Mouse (Mus musculus) lung, postnatal 36 days (tissue): Measurements from ENCODE around the gene Rgs14.

Source experiments
- DNase-seq: peaks from one replicate; pipeline ENCODE4 v3.0.0; 2022; ENCODE audit warnings: mixed read lengths

The Rgs14 gene

DNA sequence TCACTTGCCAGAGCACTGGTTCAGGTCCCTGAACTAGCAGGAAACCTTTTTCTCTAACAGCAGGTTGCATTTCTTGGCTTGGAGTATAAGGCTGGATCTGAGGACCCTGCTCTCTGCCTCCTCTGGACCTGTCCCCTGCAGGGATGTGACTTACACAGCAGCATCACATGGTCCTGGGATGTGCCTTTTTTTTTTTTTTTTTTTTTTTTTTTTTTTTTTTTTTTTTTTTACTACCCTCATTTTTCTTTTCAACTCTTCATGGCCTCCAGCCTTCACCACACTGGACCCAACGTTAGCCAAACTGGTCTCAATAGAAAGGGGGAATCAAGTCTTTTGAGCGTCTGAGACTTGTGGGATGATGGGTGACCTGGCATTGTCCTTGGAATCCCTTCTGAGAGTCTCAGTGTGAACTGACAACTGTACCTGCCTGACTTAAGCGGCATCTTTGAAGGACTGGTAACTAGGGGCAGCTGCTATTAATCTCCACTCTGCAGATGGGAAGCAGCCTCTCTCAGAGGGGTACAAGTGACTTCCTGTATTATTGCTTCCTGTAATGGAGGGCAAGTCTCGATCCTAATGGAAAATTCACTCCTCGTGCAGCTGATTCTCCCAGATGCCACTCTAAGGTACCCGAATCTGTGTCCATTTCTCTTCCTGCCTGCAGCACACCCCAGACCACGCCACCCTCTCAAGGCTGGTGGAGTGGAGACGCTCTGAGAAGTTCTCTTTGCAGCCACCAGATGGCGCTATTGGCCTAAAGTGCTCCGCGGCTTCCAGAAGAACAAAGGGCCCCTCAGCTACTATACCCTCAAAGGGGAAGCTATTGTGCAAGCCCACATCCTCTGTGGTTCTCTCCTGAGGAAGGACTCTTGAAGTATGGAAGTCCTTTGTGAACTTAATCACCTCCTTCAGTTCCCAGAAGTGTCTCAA, 35.6 kb downstream of the Rgs14 start:
- DNase-seq = peak; percentile 81

DNA sequence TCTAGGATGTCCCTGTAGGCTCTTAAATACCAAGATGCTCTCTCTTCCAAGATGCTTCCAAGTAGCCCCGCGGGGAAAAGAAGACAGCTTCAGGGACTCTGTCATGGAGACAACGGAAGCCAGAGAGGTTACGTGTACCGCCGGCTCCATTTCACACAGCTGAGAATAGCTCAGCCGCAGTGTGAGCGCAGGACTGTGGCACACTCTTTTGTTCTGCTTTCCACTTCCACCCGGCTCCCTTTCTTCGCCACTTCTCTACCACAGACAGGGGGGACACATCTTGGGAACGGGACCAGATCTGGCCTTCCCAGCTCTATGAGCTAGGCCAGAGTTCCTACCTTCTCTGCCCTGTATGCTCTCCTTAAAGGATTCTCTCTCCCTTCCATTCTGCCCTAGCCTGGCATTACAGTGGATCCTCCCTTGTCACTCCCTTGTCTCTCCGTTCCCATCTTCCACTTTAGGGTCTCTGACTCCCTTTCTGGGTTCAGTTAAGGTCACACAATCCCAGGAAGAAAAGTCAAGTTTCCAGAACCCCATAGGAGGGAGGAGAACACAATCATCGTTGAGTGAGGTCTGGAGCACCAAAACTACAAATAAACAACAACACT, 36.4 kb downstream of the Rgs14 start:
- no peak for DNase-seq

GRCm38 (mm10) chr13:55407341-55407740, 37.8 kb downstream of the Rgs14 start:
- no peak for DNase-seq

DNA sequence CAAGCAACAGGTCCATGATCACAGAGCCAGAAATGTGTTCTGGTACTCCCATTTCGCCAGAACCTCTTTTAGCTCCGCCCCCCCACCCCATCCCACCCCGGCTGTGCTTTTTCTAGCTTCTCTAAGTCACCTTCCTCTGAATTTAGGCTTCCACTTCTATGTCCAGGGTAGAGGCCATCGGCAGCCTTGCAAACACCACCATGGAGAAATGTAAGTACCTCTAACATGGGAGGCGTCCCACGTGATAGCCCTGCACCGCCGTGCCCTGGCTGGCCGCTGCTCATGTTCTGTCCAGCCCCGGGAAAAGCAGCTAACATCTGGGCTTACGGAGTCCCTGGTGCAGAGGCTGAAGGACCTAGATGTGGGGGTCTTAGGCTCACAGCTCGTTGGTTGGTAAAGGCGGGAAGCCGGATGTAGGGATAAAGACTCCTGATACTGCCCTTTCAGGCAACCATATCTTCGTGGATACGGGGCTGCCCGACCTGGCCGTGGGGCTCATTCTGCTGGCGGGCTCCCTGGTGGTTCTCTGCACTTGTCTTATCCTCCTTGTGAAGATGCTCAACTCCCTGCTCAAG, 39.1 kb downstream of the Rgs14 start:
- DNase-seq = no peak

GRCm38 (mm10) chr13:55411826-55412225, 42.3 kb downstream of the Rgs14 start:
- no peak for DNase-seq

DNA sequence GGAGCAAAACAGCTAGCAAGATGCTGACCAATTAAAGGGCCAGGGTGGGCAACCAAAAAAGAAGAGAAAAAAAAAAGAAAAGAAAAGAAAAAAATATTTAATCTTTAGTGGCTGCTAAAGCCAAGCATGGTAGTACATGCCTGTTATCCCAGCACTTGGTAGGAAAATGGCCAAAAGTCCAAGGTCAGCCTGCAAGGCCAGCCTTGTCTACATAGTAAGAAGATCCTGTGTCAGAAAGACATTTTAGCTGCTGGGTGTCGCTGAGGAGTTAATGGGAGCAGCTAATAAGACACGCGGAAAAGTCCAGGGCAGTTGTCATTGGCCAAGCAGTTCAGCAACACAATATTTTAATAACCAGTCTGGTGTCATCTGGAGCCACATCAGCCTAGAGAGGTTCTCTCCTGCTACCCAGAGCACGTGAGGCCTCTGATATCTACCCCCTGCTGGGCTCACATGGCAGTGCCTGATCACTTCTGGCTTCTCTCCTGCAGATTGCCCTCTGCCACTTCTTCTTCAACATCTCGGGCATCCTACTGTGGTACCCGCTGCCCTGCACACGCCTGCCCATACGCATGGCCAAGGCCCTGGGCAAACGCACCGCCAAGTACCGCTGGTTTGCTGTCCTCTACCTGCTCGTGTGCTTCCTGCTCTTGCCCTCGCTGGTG, 43.2 kb downstream of the Rgs14 start:
- DNase-seq = no peak

DNA sequence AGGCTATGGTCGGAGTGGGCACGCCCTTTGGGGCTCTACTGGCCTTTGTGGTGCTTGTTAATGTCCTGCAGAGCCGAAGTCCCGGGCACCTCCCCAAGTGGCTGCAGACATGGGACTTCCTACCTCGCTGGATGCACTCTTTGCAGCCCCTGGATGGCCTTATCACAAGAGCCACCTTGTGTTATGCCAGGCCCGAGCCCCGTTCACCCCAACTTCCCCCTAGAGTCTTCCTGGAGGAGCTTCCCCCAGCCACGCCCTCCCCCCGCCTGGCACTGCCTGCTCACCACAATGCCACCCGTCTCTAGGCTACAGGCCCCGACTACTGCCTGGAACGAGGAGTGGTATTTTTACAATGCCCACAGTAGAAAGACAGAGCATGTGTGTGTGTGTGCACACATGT, 43.8 kb downstream of the Rgs14 start:
- no peak for DNase-seq

DNA sequence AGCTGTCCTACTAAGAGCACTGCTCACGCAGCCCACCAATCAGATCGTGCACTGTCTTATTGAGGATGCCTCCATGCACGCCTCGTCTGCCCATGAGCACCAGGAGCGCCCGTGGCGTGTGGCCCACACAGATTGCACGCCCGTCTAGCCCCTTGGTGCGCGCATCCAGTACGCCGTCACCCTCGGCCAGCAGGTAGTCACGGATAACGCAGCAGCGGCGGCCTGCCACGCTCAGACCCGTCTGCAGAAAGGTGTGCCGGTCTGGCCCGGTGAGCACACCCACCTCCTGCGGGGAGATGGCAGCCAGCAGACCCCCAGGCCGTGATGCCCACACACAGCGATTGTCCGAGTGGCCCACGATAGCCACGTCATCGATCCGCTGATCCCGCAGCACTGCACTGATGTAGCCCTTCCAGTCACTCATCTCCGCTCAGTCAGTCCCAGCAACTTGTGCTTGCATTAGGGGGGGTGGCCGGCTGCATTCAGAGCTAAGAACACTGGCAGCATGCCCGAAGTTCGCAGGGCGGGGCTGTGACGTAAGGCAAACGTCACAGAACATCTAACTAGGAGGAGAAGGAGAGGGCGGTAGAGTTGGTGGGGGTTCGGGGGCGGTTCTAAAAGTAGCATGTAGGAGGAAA, 45.3 kb downstream of the Rgs14 start, which contains the start of gene Pfn3:
Pfn3 (minus strand) TSS at position 490 of the 638 bp plus-strand sequence.
- DNase-seq = peak; percentile 59

- DNase-seq = peak; percentile 93
Measured at GRCm38 (mm10) chr13:55418004-55418403, 48.5 kb downstream of the Rgs14 start.

GRCm38 (mm10) chr13:55419142-55419541, 49.6 kb downstream of the Rgs14 start:
- no peak for DNase-seq

GRCm38 (mm10) chr13:55420018-55420932, 50.7 kb downstream of the Rgs14 start:
- no peak for DNase-seq

DNA sequence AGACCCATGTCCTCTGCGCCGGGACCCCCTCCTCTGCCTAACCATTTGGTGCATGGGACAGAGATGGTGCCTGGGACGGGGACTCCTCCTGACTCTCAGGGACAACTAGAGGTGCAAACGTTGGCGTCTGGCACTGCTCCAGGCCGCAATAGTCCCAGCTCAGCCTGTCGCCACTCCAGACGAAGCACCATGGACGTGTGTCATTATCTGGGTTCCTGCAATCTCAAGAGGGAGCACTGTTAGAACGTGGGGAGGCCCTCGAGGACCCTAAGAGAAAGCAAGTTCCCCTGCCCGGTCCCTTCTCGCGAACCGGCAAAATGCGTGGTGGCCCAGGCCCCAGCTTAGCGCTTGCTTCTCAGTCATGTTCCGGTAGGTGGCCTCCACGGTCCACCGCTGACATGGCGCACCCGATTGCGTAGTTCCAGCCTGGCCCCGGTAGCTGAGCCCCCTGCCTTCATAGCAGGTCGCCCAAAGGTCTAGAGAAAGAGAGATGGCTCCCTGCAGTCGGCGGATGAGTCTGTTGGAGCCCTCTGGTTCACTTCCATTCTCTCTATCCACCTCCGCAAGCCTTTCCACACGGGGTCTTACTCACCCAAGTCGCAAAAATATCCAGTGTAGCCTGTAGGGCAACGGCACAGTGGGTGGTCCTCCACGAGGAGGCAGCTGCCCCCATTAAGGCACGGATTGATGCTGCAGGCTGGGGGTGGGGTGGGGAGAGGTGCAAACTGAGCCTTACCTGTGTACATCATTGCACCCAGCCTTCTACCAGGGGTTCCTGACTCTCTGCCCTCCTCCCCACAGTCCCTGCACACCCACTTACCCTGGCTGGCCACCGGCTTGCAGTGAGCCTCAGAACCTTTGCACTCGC, 51.6 kb downstream of the Rgs14 start:
- peak; percentile 78 for DNase-seq

GRCm38 (mm10) chr13:55426613-55427012, 57.1 kb downstream of the Rgs14 start, which contains the start of gene F12:
F12 (minus strand) TSS chr13:55426793.
- DNase-seq = no peak

DNA sequence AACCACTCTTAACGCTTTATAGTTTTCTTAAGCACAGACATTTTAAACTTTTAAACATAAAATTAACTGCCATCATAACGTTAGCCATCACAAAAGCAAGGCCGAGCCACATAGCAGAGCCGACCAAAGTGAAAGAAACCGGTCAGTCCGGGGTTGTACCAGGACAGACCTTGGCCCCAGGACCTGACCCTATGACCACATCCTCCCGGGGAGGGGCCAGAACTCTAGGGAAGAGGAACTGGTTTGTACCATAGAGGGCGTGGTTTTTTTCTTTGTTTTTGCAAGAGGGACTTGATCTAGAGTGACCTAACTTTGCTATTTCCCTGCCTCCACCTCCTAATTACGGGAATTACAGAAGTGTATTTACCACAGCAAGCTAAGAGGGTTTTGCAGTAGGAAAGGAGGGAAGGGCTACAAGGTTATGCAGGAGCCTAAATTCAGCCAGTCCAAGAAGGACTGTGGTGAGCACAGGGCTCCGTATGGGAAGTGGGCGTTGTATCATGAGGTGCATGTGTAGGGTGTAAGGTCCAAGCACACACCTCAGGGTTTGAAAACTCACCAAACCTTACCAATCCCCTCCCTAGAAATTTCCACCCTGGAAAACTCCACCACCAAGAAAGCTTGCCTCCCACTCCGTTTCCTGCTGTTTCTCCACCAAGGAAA, 59.8 kb downstream of the Rgs14 start:
- peak; percentile 93 for DNase-seq

DNA sequence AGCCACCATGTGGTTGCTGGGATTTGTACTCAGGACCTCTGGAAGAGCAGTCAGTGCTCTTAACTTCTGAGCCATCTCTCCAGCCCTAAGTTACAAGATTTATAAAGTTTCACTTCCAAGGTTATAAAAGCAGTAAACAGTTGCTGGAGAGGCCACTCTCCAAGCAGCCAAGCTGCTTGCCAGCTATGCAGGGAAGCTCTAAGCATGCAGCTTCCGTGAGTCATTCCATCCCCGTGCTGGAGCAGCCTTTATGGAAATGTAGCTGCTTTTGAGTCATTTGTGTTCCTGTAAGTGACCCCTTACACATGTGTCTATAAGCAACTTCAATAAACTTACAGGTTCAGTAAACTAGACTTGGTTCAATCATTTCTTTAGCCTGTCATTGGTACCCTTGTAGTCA, 61.0 kb downstream of the Rgs14 start:
- DNase-seq = no peak

GRCm38 (mm10) chr13:55431889-55432685, 62.6 kb downstream of the Rgs14 start:
- DNase-seq = peak; percentile 59
